21 mouse cellular contexts compared by ENCODE assay signal in the genomic region with DNA sequence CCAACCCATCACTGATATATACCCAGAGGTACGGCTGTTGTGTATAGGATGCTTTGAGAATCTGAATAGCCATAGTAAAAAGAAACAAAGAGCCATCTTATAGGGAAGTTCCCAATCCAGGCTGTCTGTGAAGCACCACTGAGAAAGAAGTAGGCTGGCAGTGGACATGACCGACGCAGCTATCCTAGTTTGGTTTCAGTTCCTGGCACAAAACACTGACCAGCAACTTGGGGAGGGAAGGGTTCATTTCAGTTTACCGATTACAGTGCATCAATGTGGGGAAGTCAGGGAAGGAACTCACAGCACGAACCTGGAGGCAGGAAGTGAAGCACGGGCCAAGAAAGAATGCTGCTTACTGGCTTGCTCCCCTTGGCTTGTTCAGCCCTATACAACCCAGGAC.
DNase-seq lines count a peak whose midpoint lies in the region; ATAC-seq and TF ChIP-seq lines count a peak whose summit lies in the region.
"Had no signal": no experiment of that assay in that cellular context is flagged by ENCODE, and none has a peak within 500 bp of the region (broad histone marks: within the 10 kb centered on the region; RNA-seq: fewer than 3 reads in every experiment).

No protein-coding gene starts in this region.

- 80% methylated on average over 6 of the region's 6 CpGs for WGBS in liver, adult 2 months
- WGBS in hindbrain, embryonic 16.5 days, result 93% methylated on average over 6 of the region's 6 CpGs

- no peaks in the 10 kb centered on the region for H3K27me3 ChIP-seq in liver, adult 2 months (ENCODE audit: control insufficient read depth, insufficient read depth, low read length)
- peaks cover 6% of the 10 kb centered on the region for H3K27me3 ChIP-seq in megakaryocyte, embryonic 14.5 days (replicated peaks)
- H3K27me3 ChIP-seq in hindbrain, embryonic 16.5 days (replicated peaks; ENCODE audit: control insufficient read depth, insufficient read depth, low read length), result no peaks in the 10 kb centered on the region
- H3K27me3 ChIP-seq: embryonic facial prominence, embryonic 13.5 days; forebrain, embryonic 13.5 days; heart, embryonic 15.5 days; hindbrain, embryonic 15.5 days had no signal

- TF ChIP-seq POLR2A in liver, adult 2 months (IDR thresholded peaks at IDR 0.05; ENCODE audit: extremely low read depth, insufficient read depth, low read length), result no peak

- H3K36me3 ChIP-seq in liver, adult 2 months (ENCODE audit: control insufficient read depth, insufficient read depth, low read length), result no peaks in the 10 kb centered on the region
- no peaks in the 10 kb centered on the region for H3K36me3 ChIP-seq in megakaryocyte, embryonic 14.5 days (replicated peaks; ENCODE audit: low read length)
- no peaks in the 10 kb centered on the region for H3K36me3 ChIP-seq in hindbrain, embryonic 16.5 days (ENCODE audit: control insufficient read depth, insufficient read depth, low read length)
- H3K36me3 ChIP-seq: embryonic facial prominence, embryonic 13.5 days; heart, embryonic 15.5 days; hindbrain, embryonic 15.5 days had no signal

- no peaks in the 10 kb centered on the region for H3K79me2 ChIP-seq in liver, adult 2 months (ENCODE audit: control insufficient read depth, insufficient read depth, low read length)

- TF ChIP-seq CTCF in liver, adult 2 months (IDR thresholded peaks at IDR 0.05; ENCODE audit: low read depth, low read length), result no peak

- peak; percentile 46 for DNase-seq in liver, adult 2 months (ENCODE audit: extremely low read depth, low read depth, low spot score)
- no peak for DNase-seq in liver
- no peak for DNase-seq in neural tube, embryonic 10.5 days (ENCODE audit: extremely low spot score, low spot score)
- no peak for DNase-seq in cerebellum, postnatal 10 days
- DNase-seq: adrenal gland, adult 8-10 months; adrenal gland, postnatal 36 days; cerebellum, adult 11 months; cerebellum, adult 8-10 months; cerebellum, postnatal 25 days; forebrain, postnatal 0 days; gastrocnemius, postnatal 25 days; heart, postnatal 14 days had no signal

- no peak overlapping the region for H3K4me2 ChIP-seq in hindbrain, embryonic 16.5 days (ENCODE audit: low read length)
- H3K4me2 ChIP-seq: embryonic facial prominence, embryonic 13.5 days; forebrain, embryonic 13.5 days; heart, embryonic 11.5 days; heart, embryonic 15.5 days; hindbrain, embryonic 15.5 days had no signal

- H3K9me3 ChIP-seq in megakaryocyte, embryonic 14.5 days, result peaks cover 14% of the 10 kb centered on the region; the same call in 1 of the 2 replicates
- no peaks in the 10 kb centered on the region for H3K9me3 ChIP-seq in hindbrain, embryonic 16.5 days (ENCODE audit: control insufficient read depth, low read length)
- H3K9me3 ChIP-seq: embryonic facial prominence, embryonic 13.5 days; forebrain, embryonic 13.5 days; heart, embryonic 15.5 days; hindbrain, embryonic 15.5 days had no signal

- H3K4me3 ChIP-seq in liver, adult 2 months (ENCODE audit: insufficient read depth, low read depth, low read length), result no peak overlapping the region
- H3K4me3 ChIP-seq in megakaryocyte, embryonic 14.5 days (replicated peaks), result peak overlapping the region; percentile 46
- H3K4me3 ChIP-seq in hindbrain, embryonic 16.5 days (ENCODE audit: low read length), result no peak overlapping the region
- H3K4me3 ChIP-seq: embryonic facial prominence, embryonic 13.5 days; forebrain, embryonic 13.5 days; heart, embryonic 15.5 days; hindbrain, embryonic 15.5 days had no signal

- peak; percentile 83 for ATAC-seq in granulocyte monocyte progenitor cell, adult 5-6 weeks (replicated peaks; ENCODE audit: poor library complexity, severe bottlenecking)
- ATAC-seq in hindbrain, embryonic 16.5 days, result no peak
- ATAC-seq: forebrain, embryonic 13.5 days; forebrain, postnatal 0 days; inflammation-experienced regulatory T-cells, adult 6 months had no signal

- H3K9ac ChIP-seq in liver, adult 2 months (ENCODE audit: low read depth, low read length), result no peak overlapping the region
- no peak overlapping the region for H3K9ac ChIP-seq in hindbrain, embryonic 16.5 days (ENCODE audit: low read depth, low read length)
- H3K9ac ChIP-seq: embryonic facial prominence, embryonic 13.5 days; forebrain, embryonic 13.5 days; forebrain, postnatal 0 days; heart, embryonic 15.5 days; hindbrain, embryonic 15.5 days had no signal

- H3K4me1 ChIP-seq in liver, adult 2 months (ENCODE audit: control insufficient read depth, insufficient read depth, low read length), result no peaks in the 10 kb centered on the region
- no peaks in the 10 kb centered on the region for H3K4me1 ChIP-seq in megakaryocyte, embryonic 14.5 days
- no peaks in the 10 kb centered on the region; the same call in 1 of the 2 replicates for H3K4me1 ChIP-seq in hindbrain, embryonic 16.5 days (ENCODE audit: control insufficient read depth, insufficient read depth, low read depth, low read length)
- H3K4me1 ChIP-seq: embryonic facial prominence, embryonic 13.5 days; forebrain, embryonic 13.5 days; hindbrain, embryonic 15.5 days had no signal

- H3K27ac ChIP-seq in liver, adult 2 months (replicated peaks; ENCODE audit: insufficient read depth, low read depth, low read length), result no peak overlapping the region
- H3K27ac ChIP-seq in hindbrain, embryonic 16.5 days (ENCODE audit: low read depth, low read length), result no peak overlapping the region
- H3K27ac ChIP-seq: embryonic facial prominence, embryonic 13.5 days; forebrain, embryonic 13.5 days; heart, embryonic 15.5 days; hindbrain, embryonic 15.5 days had no signal
